Mouse (Mus musculus) bone marrow macrophage, adult 2 months (primary cell): Measurements from ENCODE around the gene Tnfaip8l3.

Experiments
- CTCF ChIP-seq: IDR thresholded peaks from 2 replicates; pipeline ENCODE4 v1.5.1; 2012; ENCODE audit warnings: low read depth, mild to moderate bottlenecking, low read length, moderate library complexity
- POLR2A ChIP-seq: IDR thresholded peaks from 2 replicates; pipeline ENCODE4 v1.6.1; 2012; ENCODE audit warnings: mild to moderate bottlenecking, low read depth, low read length, borderline replicate concordance

GRCm38 (mm10) chr9:54068777-54069176, 589 bp upstream of the Tnfaip8l3 start:
- TF ChIP-seq CTCF (no peak), POLR2A (no peak)
